Mouse (Mus musculus) layer of hippocampus, adult 9-10 months (tissue): ENCODE measurements around the gene Clcc1.

Experiments used
- DNase-seq: peaks from one replicate; pipeline ENCODE4 v3.0.0; 2022; ENCODE audit warnings: low spot score

The Clcc1 gene

DNA sequence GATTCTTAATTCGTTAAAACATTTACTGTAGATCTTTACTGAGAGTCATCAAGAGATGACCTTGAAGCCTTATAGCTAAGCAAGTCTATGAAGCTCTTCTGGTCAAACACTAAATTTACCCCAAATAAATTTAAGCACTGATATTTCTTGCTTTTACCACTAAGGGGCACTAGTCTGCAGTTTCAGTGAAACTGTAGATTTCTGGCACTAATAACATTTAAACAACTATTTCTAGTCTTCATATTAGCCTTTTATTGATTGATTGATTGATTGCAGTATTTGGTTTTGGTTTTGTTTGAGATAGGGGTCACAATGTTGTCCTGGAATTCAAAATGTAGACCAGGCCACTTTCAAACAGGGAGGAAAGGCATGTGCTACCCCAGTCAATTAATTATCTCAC is 47.5 kb downstream of the Clcc1 start:
- DNase-seq = no peak

GRCm38 (mm10) chr3:108702789-108703188 is 49.1 kb downstream of the Clcc1 start:
- no peak for DNase-seq

- no peak for DNase-seq
These were observed 57.6 kb downstream of the Clcc1 start for GRCm38 (mm10) chr3:108711296-108711695.

DNA sequence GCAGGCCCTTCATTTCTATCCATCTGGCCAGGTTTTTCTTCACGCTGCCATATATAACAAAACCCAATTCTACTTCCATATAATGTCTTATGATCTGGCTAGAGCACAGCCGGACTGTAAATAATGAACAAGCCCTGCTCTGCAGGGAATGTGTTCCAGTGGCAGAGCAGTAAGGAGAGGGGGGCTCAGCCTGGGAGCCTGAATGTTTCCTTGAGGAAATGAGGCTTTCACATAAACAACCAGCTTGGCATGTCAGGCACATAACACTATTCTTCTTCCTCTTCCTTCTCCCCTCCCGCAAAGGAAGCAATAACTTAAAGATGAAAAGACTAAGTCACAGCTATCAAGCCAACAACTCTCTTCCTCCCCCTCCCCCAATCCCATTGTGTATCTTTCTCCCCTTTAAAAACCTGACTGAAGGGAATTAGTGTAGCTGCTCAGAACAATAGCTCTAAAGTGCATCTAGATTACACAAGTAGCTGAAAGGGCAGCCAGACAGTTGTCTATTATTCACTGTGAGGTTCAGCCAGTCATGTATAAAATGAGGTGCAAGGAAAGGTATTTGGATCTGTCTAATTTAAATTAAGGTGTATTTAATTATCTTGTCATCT is 59.5 kb downstream of the Clcc1 start:
- DNase-seq = no peak

DNA sequence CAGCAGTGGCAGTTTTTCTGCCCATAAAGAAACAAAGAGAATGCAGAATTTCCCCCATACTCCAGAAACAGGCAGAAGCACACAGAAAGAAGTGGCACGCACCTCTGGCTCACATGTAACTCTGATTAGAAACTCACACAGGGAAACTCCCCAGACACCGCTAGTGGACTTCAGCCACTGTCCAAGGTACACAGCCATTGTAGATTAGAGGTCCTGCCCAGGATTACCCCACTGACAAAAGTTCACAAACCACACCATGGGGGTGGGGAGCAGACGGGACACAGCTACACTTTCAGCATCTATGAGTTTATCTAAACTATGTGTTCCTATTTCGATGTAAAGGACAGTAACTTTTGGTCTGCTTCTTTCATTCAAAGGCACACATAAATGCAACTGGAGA is 61.1 kb downstream of the Clcc1 start:
- no peak for DNase-seq

DNA sequence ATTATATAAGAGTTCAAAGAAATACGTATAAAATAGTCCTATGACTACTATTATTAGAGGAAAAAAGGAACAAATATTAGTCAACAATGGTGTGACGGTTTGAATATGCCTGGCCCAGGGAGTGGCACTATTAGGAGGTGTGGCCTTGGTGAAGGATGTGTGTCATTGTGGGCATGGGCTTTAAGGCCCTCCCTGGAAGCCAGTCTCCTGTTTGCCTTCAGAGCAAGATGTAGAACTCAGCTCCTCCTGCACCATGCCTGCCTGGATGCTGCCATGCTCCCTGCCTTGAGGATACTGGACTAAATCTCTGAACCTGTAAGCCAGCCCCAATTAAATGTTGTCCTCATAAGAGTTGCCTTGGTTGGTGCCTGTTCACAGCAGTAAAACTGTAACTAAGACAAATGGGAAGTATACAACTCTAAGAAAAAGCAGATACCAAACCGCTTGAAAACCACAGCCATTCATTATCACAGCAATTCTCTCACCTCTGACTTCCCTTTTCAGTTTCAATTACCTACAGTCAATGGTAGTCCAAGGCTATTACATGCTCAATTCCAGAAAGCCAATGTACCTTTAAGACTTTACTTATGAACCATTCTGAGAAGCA is 64.3 kb downstream of the Clcc1 start:
- no peak for DNase-seq

DNA sequence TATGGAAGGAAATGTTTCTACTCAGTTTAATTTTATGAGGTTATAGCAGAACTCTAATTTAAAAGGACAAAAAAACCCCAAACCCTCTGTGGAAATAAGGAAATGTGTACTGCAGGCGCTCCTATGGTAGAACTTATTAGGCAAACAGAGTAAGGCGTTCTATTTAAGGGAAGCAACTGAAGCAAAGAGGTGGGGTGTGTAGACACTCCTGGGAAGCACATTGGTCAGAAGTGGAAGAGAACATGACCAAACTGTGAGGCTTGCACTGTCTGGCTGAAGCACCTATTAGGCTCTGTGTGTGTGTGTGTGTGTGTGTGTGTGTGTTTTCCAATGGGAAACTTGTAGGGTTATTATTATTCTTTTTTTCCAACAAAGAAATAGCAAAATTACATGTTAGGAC is 65.6 kb downstream of the Clcc1 start:
- no peak for DNase-seq

GRCm38 (mm10) chr3:108719761-108720160 is 66.0 kb downstream of the Clcc1 start:
- DNase-seq = no peak

GRCm38 (mm10) chr3:108721076-108721991 is 67.6 kb downstream of the Clcc1 start:
- DNase-seq = no peak

DNA sequence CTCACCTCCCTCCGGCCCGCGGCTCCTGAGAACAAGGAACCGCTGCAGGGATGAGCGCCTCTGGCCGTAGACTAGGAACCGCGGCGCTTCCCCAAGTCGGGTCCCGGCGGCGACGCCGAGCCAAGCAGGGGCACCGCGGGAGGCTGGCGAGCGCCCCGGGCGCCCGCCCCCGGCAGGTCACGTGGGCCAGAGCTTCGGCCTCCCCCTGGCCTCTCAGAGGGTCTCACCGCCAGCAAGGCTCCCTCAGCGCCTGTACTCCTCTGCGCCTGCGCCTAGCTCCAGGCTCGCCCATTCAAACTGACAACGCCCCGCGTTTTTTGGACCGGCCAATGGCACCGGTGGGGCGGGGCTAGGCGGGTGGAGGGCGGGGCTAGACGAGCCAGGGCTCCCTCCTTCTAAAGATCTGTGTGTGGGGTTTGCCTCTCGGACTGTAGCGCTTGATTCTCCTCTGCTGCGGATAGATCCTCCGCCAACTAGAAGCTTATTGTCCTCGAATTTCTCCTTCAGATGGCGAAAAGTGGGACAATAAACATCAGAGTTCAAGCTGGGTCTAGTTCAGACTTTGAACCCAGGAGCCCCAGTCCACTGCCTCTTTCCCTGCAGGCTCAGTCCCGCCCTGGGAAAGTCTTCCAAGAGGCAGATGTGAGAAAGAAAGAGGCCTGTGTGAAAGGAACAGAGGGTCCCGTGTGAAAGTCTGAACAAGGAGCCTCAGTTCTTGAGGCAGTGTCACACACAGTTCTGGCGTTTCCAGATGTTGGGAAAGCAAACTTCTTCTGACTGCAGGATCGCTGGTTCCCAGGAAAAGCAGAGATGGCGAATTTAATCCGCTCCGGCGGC is 68.5 kb downstream of the Clcc1 start, which contains the start of gene Gpsm2:
Gene Gpsm2, minus strand, starts transcription at position 274 of the 837 bp plus-strand sequence.
- DNase-seq = peak; percentile 82

DNA sequence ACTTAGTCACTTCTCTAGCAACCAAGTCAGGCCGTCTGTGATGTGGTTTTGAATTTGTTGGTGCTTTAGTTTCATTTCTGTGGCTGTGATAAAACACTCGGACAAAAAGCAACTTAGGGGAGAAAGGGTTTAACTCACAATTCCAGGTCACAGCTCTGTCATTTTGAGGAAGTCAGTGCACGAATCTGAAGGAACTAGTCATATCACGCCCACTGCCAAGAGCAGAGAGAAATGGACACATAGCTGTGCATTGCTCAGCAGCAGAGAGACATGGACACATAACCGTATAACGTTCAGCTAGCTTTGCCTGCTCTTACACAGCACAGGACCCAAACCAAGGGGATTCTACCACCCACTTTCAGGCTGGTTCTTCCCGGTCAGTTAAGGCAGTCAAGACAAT is 72.7 kb downstream of the Clcc1 start:
- no peak for DNase-seq

DNA sequence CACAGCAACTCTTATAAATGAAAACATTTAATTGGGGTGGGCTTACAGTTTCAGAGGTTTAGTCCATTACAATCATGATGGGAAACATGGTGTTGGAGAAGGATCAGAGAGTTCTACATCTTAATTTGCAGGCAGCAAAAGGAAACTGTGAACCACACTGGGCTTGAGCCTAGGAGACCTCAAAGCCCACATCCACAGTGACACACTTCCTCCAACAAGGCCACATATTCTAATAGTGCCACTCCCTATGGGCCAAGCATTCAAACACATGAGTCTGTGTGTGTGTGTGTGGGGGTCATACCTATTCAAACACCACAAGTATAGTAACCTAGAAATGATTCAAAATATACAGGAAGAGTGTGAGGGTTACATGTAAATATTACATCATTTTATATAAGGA is 73.6 kb downstream of the Clcc1 start:
- no peak for DNase-seq

DNA sequence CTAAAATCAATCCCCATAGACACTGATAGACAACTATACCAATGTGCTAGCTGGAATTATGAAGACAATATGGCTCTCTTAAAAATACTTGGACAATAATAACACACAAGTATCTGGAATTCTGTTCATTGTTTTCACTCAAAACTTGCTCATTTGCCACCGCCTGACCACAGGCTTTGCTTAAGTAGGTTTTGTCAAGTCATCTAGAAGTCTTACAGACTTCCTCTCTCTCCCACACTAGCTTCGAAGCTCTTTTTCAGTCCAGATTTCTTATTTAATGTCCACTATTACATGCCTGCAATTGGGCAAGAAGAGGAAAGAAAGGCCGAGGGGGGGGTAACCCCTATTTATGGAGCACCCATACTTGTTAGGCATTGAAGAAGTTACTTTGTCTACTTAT is 74.1 kb downstream of the Clcc1 start:
- DNase-seq = no peak
